Mouse (Mus musculus) embryo, embryonic 10.5 days (tissue): ENCODE results near the gene Ccr2.
"Not testable (repeated sequence)": the region's sequence is repeated elsewhere in the genome, so short reads cannot be mapped to it uniquely, and the experiment has no call there.

ENCODE experiments used
- DNase-seq: peaks from one replicate; pipeline ENCODE4 v3.0.0-alpha.2; 2015; ENCODE audit warnings: low spot score

Ccr2 gene

DNA sequence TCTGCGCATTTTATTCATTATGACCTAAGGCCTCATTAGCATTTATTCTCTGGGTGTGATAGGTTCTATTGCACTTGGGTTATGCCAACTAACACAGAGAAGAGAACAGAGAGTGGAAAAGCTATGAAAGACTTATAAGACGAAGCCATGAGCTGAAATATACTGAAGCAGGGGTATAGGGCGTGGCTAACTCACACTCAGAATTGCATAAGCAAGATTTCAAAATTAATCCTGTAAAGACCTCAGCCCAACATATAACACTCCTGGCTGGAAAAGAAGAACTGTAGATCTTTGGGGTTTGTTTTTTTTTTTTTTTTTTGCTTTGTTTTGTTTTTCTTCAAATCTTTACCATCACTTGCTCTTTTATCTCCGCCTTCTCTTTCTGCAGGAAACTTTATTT is at the start of gene Ccr2:
Gene Ccr2 (plus strand): TSS at position 228 of the 400 bp plus-strand sequence.
- no peak for DNase-seq

DNA sequence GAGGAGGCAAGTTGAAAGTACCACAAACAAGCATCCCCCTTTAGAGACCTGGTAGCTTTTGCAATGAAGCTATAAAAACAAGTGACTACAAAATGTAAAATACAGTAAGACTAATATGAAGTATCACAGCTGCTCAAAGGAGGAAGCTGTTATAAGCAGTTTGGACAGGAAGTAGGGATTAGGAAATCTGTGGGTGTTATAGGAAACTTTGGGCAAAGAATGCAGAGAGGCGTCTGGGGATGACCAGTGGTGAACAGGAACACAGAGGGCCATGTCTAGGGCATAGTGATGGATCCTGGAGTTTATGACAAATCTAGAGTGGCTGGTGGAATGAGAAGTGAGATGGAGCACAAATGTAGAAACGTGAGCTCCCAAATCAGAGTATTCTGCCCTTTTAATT is 48.2 kb upstream of the Ccr2 start:
- DNase-seq, result no peak

DNA sequence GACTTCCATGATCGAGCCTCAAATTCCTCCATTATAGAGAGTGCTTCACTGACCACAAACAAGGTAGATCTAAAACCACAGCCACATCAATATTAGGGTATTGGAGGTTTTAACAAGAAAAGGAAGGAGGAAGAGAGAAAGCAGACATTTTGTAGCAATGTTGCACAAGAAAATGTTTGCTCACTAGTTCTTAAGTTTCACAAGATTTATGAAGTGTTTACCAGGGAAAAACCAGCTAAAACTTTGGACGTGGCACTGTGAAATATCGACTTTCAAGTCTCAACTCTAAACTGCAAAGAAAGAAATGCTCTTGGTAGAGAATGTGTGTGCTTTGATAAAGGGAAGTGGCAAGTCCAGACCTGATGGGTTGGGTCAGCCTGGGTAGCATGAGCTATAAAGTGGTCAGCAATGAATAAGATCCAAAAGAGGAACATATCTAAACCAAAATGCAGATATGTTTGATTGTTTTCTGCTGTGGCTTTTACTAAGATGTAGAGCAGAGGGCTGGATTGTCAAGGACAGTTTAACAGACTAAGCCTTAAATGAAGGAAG is 45.5 kb upstream of the Ccr2 start:
- DNase-seq, result no peak

DNA sequence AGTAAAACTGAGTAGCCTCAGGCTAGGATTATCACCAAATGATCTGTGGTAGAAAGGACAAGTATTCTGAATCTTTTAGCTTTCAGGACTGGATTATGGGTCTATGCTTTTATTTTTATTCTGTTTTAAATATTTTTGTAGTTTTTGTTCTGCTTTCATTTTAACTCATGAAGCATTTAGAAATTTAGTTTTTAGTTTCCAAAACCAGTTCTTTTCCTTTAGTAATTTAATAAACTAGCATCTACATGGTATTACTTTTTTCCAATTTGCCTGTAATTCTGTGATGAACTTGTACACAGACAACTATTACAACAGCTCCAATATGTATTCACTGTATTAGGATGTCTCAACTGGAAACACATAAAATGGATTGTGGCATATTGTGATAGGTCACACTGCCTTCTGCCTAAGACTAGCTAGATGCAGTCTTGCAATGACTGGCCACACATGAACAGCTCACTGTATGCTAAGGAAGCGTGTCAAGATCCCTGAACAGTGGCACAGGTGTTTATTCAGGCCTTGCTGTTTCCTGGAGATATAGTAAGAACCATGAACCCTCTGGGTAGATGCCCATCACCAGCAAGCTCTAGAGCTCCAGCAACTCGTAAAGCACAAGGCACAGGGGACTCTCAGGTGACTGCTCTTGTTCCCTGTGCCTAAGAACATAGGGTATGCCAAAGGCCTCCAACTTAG is 41.9 kb upstream of the Ccr2 start:
- no peak for DNase-seq

DNA sequence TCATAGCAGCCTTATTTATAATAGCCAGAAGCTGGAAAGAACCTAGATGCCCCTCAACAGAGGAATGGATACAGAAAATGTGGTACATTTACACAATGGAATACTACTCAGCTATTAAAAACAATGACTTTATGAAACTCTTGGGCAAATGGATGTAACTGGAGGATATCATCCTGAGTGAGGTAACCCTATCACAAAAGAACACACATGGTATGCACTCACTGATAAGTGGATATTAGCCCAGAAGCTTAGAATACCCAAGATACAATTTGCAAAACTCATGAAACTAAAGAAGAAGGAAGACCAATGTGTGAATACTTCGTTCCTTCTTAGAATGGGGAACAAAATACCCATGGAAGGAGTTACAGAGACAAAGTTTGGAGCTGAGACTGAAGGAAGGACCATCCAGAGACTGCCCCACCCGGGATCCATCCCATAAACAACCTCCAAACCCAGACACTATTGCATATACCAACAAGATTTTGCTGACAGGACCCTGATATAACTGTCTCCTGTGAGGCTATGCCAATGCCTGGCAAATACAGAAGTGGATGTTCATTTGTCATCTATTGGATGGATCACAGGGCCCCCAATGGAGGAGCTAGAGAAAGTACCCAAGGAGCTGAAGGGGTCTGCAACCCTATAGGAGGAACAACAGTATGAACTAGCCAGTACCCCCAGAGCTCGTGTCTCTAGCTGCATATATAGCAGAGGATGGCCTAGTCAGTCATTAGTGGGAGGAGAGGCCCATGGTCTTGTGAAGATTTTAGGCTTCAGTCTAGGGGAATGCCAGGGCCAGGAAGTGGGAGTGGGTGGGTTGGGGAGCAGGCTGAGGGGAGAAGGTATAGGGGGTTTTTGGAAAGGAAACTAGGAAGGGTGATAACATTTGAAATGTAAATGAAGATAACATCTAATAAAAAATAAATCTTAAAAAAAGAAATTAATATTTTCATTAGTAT is 40.0 kb upstream of the Ccr2 start:
- not testable (repeated sequence) for DNase-seq

DNA sequence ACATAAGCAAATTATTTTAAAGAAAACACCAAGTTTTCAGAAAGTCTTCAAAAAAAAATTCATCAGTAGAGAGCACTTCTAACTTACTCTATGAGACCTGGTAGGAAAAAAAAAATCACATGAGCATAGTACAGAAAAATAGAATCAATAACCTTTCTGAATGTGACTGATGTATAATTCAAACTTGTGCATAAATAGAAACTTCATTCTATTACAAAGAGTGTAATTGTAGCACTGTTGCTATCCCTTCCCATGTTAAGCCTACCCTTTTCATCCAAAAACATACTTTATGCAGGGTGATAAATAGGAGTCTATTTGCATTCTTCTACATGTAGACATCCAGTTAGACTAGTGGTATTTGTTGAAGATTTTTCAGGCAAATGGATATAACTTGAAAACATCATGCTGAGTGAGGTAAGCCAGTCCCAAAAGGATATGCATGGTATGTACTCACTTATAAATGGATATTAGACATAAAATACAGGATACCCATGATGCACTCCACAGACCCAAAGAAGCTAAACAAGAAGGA is 35.1 kb upstream of the Ccr2 start:
- no peak for DNase-seq

DNA sequence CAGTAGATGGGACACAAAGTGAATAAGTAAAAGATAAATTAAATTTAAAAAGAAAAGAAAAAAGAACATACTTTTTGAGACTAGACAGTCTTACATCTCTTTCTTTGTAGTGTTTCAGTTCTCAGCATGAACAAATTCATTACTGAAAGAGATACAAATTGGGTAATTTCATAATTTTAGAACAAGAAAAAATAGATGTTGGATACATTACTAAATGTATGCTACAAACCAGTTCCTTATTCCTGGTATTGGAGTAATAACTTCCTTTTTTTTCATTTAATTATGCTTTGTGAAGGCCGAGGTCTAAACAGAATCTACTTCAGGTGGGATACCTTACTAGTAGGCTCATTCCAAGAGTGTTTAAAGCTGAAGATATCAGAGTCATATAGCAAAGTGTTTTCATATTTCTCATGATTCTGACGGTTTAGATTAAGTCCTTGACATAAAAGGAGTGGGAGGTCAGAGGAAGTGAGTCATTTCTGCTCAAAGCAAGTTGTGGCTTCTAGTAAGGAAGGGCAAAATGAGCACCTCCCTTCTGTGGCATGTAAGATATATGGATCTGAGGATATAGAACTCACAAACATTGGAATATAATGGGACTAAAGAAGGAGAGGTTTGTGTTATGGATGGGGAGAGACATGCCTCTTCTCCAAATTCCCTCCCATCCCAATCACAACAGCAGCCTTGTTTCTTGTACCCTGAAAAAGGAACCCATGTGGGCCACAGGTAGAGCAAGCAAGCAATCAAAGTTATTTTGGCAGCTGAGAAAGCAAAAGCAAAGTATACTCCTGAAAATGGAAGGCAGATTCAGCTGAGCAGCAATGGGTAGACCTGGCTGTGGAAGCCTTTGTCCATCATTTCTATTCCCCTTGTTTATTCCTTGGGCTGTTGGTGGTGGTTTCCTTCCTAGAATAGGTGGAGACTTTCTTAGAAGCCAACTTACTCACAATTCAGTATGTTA is 33.4 kb upstream of the Ccr2 start:
- no peak for DNase-seq

DNA sequence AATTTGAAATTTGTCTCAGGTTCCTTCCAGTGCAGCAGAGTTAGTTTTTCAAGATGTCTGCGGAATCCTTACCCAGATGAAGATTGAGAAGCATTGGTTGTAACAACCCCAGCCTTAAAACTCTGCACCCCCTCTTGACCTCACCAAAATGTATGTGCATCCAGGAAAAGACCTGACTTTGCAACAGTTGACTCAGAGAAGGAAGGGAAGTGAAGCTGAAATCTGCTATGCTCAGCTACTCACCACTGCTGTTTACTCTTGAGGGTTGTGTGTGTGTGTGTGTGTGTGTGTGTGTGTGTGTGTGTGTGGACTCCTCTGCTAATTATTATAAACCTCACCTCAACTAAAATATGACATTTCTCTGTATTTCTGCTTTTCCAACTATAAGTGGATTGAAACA is 30.2 kb upstream of the Ccr2 start:
- no peak for DNase-seq

DNA sequence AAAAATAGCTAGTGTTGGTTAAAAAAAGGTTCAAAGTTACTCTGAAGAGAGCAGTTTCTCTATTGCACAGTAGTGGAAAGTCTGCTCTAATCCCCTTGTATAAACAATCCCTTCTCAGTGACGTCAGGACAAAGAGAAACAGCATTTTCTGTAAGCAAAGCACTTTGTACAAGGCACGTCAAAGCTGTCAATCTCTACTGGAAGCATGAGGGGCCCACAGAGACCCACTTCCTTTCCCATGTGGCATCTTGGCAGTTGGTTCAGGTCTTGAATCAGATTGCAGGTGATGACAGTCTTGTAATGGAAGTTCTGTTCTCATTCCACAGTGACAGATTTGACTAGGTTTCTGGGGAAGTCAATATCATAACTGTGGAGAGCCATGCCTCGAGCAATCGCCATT is 21.9 kb upstream of the Ccr2 start:
- no peak for DNase-seq

DNA sequence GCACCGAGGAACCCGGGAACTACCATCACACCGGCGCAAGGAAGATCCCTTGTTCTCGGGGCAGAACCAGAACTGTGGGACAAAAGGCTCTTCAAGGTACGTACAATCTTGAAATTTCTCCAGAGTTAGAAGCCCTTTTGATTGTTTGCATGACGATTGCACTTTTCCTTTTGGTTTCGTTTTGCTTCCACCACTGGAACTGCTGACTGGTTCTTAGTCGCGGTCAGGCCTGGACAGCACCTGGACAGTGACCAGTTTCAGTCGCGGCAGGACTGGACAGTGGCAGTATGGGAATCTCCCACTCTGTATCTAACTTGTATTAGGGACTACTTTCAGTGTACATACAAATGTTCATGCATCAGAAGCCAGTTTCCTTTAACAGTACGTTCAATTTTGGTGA is 21.3 kb upstream of the Ccr2 start:
- DNase-seq, result not testable (repeated sequence)

DNA sequence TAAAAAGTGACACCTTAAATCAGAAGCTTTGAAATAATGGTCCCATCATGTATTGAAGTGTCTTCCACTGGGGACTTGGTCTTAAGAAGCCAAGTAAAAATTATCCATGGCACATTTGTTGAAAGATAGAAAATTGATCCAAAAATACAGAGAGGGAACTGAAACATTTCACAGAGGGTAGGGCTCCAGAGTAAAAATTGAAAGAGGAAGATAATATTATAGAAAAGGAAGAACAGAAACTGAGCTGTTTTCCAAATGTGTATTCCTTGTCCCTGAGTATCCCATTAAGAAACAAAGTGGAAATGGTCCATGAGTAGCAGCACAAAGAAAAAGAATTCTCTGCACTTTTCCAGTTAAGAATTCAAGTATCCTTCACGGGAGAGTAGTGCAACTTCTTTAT is 11.3 kb upstream of the Ccr2 start:
- DNase-seq, result no peak

DNA sequence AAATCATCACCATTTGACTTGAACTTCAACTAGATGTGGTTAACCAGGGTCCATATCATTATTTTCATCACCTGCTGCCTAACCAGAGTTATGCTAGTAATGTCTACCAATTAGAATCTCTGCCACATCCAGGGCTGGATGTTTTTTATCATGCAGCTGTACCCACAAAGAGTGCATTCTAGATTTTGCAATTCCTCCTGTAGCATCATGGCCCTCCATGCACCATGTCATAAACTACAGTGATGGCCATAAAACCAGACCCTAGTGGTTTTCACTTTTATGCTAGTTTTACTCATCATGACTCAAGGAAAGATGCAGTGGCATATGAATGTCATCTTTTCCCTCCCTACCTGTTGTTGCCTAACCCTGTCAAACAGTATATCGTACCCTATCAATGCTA is 2.6 kb upstream of the Ccr2 start:
- DNase-seq, result no peak

DNA sequence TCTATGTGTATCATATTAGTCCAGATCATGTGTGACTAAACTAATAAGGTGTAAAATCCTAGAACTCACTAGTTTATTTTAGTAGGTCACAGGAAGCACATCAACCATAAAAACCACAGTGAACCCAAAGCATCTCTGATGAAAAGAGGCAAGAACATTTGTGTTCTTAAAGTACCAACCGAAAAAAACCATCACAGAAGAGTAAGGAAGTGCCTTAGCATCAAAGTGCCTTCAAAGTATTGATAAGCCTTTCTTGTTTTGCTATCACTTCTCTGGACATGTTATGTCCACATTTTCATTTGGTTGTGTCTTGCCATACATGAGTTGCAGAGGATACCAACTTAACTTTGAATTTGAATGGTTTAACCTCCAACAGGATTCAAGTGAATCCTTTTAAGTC is 1.4 kb upstream of the Ccr2 start:
- DNase-seq, result no peak

DNA sequence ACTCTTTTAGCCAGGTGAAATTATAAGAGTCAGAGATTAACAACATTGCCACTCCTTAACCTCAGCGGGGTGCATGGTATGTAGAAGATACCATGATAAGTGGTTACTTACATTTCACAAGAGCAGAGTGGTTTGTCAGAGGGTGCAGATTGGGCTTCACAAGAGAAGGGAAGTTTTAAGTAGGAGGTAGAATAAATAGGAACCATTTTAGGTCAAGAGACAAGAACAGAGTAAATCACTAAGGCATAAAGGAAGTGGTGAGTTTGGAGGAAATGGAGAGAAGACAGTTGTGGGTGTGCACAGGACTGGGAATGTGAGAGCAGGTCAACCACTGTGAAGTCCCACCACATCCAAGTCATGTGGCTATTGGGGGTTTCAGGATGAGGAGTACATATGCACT is 1.4 kb downstream of the Ccr2 start:
- no peak for DNase-seq

DNA sequence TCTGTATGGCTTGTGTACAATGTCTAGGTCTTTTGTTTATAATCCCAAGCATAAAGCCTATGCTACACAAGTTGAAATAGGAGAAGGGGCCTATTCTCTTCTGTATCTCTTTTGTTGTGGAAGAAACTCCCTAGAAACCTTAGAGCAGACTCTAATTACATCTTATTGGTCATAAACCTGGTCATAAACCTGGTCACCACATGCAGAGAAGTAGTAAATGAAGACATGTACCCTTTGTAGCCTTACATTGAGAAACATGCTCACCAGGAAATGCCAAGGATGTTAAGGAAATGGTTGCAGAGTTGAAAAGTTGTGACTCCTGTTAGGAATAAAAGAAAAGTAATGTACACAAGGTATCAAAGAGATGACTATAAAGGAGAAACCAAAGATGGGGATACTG is 3.4 kb downstream of the Ccr2 start:
- no peak for DNase-seq

DNA sequence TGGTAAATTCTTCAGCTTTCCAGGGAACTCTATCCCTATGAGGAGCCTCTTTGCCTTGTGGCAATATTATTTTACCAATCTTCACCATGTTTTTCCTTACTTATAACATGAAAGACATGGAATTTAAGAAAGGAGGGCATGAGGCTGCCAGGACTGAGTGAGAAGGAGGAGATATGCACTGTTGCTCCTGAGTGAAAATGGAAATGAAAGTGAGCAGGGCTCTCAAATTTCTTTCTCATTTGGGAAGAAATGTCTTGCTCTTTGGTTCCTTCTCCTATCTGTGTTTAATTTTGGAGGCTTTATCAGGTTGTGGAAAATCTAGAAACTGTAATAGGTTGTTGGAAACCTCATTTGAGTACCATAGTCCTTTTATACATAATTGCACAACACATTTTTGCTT is 5.5 kb downstream of the Ccr2 start:
- DNase-seq, result no peak

DNA sequence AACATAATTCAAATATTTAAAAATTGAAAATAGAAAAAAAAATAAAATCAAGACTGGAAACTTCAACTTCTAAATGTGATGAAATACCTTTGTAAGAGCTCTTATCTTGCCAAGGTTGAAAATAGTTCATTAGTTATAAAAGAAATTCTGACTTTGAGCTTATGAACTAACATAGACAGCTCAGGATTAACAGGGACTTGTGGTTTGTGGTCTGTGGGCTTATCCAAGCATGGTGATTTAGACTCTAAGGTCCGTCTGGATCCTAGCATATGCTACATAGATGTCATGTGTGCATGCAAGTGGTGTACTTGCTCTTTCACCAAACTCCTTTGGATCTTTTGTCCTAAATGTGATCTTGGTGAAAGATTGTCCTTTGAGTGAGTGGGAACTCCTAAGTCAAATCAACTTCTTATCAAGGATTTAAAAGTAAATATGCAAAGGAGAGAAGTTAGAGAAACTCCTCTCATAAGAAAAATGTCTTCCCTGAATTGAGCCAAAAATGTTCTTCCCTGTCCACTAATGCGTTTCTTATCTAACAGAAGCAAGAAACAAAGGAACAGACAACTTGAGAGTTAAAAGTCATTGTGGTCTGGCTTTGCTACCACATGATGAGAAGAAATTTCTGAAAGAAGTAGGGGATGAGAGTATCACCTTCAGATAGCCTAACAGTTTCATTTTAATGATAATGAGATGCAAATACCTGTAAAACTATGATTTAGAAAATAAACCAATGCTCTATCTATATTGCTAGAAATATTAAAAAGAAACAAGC is 6.8 kb downstream of the Ccr2 start:
- DNase-seq, result no peak

DNA sequence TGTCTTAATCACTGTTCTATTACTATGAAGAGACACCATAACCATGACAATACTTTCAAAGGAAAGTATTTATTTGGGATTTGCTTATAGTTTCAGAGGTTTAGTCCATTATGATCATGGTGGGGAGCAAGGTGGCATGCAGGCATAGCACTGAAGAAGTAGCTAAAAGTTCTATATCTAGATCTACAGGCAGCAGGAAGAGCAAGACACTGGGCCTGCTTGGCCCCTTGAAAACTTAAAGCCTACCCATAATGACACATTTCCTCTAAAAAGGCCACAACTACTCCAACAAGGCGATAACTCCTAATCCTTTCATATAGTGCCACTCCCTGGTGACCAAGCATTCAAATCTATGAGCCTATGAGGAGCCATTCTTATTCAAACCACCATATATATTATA is 10.2 kb downstream of the Ccr2 start:
- no peak for DNase-seq

DNA sequence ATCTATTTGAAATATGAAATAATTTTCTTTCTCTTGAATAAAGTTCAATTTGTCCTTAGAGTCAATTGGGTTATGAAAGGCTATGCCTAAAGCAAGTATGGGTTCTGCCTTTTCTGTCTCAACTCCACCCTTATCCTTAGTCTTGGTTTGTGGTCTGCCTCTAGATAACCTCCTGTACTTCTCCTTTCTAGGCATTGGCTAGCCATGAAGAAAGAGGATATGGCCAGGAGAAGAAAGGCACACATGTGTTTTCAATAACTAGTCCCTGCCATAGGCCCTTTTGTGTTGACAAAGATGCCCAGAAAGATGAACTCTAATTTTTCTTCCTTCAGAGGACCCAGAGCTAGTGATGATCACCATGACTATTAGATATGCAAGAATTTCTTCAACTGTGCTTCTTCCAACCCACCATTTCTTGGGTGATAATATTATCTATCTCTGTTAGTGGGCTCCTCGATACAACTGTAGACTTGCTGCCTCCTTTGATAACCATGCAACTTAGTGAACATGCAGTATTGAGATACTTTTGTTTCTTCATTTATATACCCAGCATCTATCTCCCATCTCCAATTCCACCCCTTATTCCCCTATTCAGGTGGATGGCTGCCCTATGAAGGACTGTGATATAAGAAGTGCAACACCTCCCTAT is 11.0 kb downstream of the Ccr2 start:
- no peak for DNase-seq

DNA sequence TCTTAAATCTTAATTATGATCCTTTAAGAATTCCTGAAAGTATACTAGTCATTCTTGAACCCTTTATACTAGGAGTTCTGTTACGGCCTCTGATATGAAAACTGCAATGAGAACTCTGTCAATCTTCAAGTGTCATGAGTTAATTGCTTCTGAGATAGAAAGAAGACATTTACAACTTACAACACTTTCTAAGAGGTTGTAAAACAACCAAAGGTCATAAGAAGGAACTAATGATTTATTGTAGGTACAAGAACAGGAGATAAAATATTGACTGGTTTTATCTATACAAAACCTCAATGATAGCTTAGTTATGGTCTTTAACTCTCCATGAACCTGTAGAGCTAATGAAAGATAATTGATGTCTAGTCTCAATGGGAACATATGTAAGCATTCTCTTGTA is 12.0 kb downstream of the Ccr2 start:
- DNase-seq, result no peak
